Mouse (Mus musculus): Measurements from ENCODE around the gene Gm29644. TPM values are rescaled to one million over a fixed set of nuclear protein-coding genes. Genes with fewer than 3 reads are reported as not detected.
"Not testable (repeated sequence)": the region's sequence is repeated elsewhere in the genome, so short reads cannot be mapped to it uniquely, and the experiment has no call there.

Gm29644 gene
- polyA plus RNA-seq (2015; fragmentation: Nextera tagmentation; extraction: Ambion mirVana): not detected in 2 replicates

- H3K27me3 ChIP-seq (replicated peaks); H3K4me3 ChIP-seq; H3K36me3 ChIP-seq (replicated peaks); H3K27ac ChIP-seq; H3K9me3 ChIP-seq; H3K4me2 ChIP-seq; H3K4me1 ChIP-seq; ATAC-seq (replicated peaks); H3K9ac ChIP-seq: not testable (repeated sequence)
- WGBS: no CpG with 5 or more reads among the region's 2 CpGs
These were observed at the start of gene Gm29644, which contains the start of gene Gm29423 for GRCm38 (mm10) chrY:70303187-70303586. Gene Gm29644 (minus strand): TSS chrY:70303343. Gene Gm29423 (minus strand): TSS chrY:70303287.

GRCm38 (mm10) chrY:70273542-70273941 is 29.6 kb downstream of the Gm29644 start, which contains the start of gene Gm21118:
Gene Gm21118 (minus strand): TSS chrY:70273642.
- ATAC-seq (replicated peaks); H3K4me2 ChIP-seq; H3K4me1 ChIP-seq; H3K36me3 ChIP-seq (replicated peaks); H3K9ac ChIP-seq; H3K27me3 ChIP-seq (replicated peaks); H3K27ac ChIP-seq; H3K4me3 ChIP-seq; H3K9me3 ChIP-seq: not testable (repeated sequence)
- no CpG with 5 or more reads among the region's 4 CpGs for WGBS

Other genes with a start within 250 kb of the Gm29644 start
- not detected in 2 replicates for gene Gm21118, start 29.7 kb downstream of the Gm29644 start, polyA plus RNA-seq (2015; fragmentation: Nextera tagmentation; extraction: Ambion mirVana)
- not detected in 2 replicates for gene Gm29423, start 56 bp downstream of the Gm29644 start, polyA plus RNA-seq (2015; fragmentation: Nextera tagmentation; extraction: Ambion mirVana)
- gene Gm20888, start 138.5 kb upstream of the Gm29644 start, polyA plus RNA-seq (2015; fragmentation: Nextera tagmentation; extraction: Ambion mirVana): not detected in 2 replicates

Data from midbrain, embryonic 15.5 days (tissue).